Mouse (Mus musculus) inflammation-experienced regulatory T-cells, adult 6 months (primary cell): ENCODE results near the gene Cdkn1a. TPM values are rescaled to one million over a fixed set of nuclear protein-coding genes. Genes with fewer than 3 reads are reported as not detected.
"Not testable (repeated sequence)": the region's sequence is repeated elsewhere in the genome, so short reads cannot be mapped to it uniquely, and the experiment has no call there.

Experiments
- ATAC-seq: one replicate; pipeline ENCODE4 v1.8.0; 2017
- polyA plus RNA-seq, 3 experiments: library from polyadenylated mRNA; unstranded; fragments of 100-300 nt; shearing (Covaris generic); gene quantifications; one replicate each; pipeline ENCODE4 v1.2.1; 2017

Cdkn1a gene
- polyA plus RNA-seq, 3 experiments from 2014 or later: 1.7 to 57.4 (median 2.5) TPM

GRCm38 (mm10) chr17:29059581-29059980 is 31.2 kb upstream of the Cdkn1a start:
- ATAC-seq: no peak

GRCm38 (mm10) chr17:29060946-29061345 is 29.8 kb upstream of the Cdkn1a start:
- no peak for ATAC-seq

- ATAC-seq: no peak
Observed at GRCm38 (mm10) chr17:29062119-29063035, 28.4 kb upstream of the Cdkn1a start.

DNA sequence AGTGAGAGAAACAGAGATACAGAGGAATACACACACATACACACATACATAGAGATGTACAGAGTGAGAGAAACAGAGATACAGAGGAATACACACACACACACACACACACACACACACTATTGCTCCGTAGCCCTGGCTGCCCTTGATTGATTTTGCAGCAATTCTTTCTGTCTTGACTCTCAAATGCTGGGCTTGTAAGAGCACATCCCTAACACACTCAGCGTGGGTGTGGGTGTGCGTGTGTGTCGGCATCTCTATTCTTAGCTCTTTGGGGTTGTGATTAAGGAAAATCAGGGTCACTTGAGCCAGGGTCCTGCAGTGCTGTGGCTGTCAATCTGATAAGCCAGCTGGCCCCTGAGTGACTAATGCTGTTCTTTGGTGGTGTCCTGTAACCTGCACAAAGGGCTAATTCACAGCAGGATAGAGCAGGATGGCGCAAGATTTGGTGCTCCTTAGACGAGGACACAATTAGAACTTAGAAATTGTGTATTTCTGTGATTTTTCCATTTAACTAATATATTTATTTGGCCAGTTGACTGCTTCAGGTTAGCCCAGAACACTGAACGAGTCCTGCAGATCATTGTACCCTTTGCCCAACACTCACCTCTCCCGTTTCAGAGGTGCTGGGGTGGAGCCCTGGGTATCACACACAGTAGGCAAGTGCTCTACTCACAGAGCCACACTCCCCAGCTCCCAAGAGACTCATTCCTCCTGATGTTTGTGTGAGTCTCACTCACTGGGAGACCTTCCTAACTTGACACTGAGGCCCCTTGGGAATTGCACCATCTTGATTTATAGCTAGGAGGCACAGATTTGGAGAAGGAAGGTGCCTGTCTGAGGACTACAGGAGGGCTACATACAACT is 27.4 kb upstream of the Cdkn1a start:
- ATAC-seq: no peak

GRCm38 (mm10) chr17:29063988-29064285 is 26.8 kb upstream of the Cdkn1a start:
- no peak for ATAC-seq

DNA sequence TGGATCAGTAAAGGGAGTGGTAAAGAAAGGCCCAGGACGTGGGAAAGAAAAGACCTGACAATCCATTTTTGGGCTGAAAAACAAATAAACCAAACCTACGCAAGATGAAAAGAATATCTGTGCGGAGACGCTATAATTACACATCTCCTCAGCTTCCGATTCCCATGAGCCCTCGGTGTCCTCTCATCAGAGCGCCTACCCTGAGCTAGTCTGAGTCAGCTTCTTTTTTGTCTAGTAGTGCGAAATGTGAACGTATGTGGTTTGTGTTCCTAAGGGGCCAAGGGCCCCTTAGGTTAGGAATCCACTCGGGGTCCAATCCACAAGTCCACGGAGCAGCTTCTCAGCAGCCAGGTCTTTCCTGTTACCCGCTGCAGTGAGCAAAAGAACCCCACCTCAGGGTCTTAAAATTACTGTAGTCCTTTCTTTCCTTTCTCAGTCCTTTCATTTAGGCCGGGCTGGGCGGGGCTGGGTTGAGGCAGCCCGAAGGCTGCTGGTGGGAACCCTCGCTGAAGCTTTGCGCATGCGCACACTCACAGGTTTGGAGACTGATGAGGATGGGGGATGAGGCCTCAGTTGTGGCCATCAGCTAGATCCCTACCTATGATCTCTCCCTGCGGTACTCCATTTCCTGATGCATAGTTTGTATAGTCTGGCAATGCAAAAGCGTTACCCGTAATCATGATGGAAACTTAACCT is 25.4 kb upstream of the Cdkn1a start:
- peak; percentile 71 for ATAC-seq

- peak; percentile 38 for ATAC-seq
Observed at GRCm38 (mm10) chr17:29065971-29066370, 24.8 kb upstream of the Cdkn1a start.

GRCm38 (mm10) chr17:29067416-29067815 is 23.4 kb upstream of the Cdkn1a start:
- ATAC-seq: not testable (repeated sequence)

- ATAC-seq: no peak
Observed at GRCm38 (mm10) chr17:29067847-29068246, 22.9 kb upstream of the Cdkn1a start.

GRCm38 (mm10) chr17:29069063-29069462 is 21.7 kb upstream of the Cdkn1a start:
- ATAC-seq: no peak

DNA sequence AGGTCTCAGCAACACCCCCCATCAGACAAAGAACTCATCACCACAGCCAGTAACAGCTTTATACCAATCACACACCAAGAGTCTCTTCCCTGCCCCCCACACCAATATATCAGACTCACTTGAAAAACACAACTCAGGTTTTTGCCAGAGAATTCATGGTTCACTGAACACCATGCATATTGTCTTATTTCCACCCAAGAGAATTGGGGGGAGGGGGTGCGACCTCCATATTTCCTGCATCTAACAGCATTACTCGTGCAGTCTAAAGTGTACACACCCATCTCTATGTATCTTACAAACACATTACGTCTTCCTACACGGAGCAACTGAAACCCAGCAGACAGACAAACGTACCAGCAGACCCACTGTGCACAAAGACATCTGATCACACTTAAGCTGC is 19.0 kb upstream of the Cdkn1a start:
- no peak for ATAC-seq

- no peak for ATAC-seq
Observed at GRCm38 (mm10) chr17:29072701-29073307, 18.0 kb upstream of the Cdkn1a start.

DNA sequence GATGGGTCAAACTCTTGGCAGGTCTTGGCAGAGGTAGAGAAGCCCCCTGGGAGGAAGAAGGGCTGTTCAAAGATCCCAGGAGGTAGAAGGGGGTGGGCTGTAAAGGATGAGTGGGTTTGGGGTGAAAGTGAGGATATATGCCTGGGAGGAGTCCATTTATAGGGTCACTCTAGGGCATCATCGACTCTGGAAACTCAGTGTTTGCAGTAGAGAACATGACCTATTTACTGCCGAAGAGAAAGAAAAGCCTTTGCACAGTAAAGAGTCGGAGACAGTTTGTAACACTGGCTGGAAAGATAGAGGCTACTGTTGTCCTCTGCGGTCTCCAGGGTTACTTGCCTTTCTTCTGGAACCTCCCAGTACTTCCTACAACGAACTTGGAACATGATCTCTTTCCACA is 17.5 kb upstream of the Cdkn1a start:
- no peak for ATAC-seq

DNA sequence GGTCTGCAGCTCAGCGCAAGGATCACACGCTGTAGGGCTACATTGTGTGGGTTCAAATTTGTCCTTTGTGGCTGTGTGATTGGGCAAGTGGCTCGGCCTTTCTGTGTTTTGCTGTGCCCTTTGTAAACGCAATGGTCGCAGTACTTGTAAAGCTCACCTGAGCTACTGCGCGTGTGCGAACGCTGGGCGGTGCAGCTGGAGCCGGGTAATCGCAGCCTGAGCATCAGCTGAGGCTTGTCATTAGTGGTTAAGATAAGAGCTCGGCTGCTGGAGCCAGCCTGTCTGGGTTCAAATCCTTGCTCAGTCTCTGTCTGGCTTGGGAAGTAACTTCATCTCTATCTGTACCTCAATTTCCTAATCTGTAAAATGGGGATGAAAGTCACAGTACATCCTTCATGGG is 16.7 kb upstream of the Cdkn1a start:
- ATAC-seq: no peak

DNA sequence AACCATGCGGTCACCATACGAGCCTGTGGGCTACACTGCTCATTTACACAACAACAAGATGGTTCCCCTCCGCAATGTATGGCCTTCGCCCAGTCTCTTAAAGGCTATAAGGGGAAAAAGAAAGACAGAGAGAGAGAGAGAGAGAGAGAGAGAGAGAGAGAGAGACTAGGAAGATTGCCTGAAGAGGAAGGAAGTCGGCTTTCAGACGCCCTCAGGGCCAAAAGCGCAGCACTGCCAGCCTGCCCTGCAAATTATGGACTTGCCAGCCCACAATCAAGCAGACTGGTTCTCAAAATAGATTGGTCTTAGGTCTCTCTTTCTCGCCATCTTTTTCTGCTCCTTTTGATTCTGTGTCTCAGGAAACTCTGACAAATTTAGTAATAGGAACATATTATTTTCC is 14.5 kb upstream of the Cdkn1a start:
- no peak for ATAC-seq

DNA sequence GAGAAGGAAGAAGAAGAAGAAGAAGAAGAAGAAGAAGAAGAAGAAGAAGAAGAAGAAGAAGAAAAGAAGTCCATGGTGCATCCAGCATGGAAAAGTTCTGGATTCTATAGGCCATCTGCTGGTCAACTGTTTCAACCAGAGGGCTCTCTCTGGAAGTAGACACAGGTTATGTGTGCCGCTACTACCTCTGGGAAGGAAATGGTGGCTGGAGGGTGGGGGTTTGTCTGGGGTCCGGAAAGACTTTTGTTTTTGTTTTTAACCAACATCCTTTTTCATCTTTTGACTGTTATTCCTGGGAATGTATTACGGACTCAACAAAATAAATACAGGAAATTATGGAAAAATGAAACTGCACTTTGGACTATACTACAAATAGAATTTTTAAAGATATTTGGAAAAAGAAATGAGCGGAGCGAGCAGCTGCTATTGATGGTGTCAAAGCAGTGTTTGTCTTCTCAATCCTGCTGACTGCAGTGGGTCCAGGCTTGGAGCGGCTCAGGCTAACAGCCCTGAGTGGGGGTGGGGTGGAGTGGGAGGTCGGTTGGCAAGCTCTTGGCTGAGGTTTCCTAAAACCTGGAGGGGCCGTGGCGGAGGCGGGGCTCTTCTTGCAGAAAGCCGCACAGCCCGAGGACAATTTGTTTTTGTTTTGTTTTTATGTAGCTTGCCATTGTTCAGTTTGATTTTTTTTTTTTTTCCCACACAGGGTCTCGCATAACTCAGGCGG is 12.8 kb upstream of the Cdkn1a start:
- no peak for ATAC-seq

- no peak for ATAC-seq
Observed at GRCm38 (mm10) chr17:29078519-29079383, 12.0 kb upstream of the Cdkn1a start.

DNA sequence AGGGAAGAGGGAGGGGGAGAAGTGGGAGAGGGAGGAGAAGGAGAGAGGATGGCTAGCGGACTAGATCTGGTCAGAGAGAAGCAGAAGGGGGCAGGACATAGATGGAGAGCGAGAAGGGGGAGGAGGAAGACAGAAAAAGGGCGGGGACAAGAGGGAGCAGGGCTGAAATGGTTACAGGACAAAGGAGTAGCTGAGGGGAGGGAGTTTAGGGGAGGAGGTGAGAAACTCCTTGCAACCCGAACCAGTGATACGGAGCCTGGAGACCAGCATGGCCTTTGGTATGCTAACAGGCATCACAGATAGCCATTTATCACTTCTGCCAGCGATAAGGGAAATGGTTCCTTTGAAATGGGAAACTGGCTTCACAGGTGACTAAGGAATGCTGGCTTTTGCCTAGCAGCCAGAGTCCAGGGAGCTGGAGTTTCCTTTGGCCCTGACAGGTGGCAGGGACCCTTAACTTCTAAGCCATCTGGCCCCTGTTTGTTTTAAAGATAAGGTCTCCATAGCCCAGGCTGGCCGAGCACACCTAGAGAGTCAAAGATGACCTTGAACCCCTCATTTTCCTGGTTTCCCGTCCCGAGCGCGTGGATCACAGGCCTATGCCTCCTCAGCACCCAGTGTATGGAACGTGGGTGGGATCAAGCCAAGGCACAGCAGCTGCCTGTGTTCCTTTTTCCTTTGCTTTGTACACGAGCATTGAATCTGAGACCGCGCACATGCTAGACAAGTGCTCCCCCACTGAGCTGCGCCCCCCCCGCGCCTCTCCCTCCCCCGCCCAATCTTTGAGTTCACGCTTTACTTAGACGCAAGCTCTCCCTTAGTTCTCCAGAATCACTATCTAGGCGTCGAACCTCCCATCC is 9.8 kb upstream of the Cdkn1a start:
- ATAC-seq: no peak

GRCm38 (mm10) chr17:29081618-29082381 is 9.0 kb upstream of the Cdkn1a start:
- ATAC-seq: peak; percentile 88
